Mouse (Mus musculus) common myeloid progenitor, adult 5-6 weeks (primary cell): ENCODE results near the gene Hpgd. TPM values are rescaled to one million over a fixed set of nuclear protein-coding genes. Genes with fewer than 3 reads are reported as not detected.
"Not testable (repeated sequence)": the region's sequence is repeated elsewhere in the genome, so short reads cannot be mapped to it uniquely, and the experiment has no call there.

ENCODE experiments used
- ATAC-seq: replicated peaks from 2 replicates; pipeline ENCODE4 v1.8.0; 2016; ENCODE audit warnings: low read depth, mild to moderate bottlenecking, moderate TSS enrichment, inconsistent platforms; ENCODE audit not compliant: poor library complexity, severe bottlenecking
- total RNA-seq: library from RNA; stranded (forward); fragments of 200-1000, 187-1606 nt; gene quantifications from 2 replicates; pipeline ENCODE4 v1.2.3, GENCODE M21; 2017

The Hpgd gene
- total RNA-seq, result 0.78 and 1.4 TPM in 2 replicates

DNA sequence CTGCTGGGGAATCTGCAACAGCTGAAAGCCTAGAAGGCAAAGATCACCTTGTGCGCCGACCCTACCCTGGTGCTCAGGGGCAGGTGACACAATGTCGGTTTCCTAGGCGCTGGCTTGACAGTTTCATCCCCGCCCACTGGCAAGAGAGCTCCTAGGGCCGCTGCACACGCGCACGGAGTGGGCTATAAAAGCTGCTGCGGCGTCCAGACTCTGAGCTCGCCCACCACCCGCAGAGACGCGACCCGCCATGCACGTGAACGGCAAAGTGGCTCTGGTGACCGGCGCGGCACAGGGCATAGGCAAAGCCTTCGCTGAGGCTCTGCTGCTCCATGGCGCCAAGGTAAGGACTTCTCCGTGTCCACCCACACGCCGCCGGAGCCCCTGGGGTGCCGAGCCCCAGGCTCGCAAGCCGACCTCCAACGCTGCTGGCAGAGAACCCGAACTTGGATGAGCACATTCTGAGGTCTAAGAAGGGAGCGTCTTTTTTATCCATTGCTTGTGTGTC lies at the start of gene Hpgd:
Gene Hpgd, plus strand, starts transcription at position 213 of the 505 bp plus-strand sequence.
- peak; percentile 62; the same call in 1 of the 2 replicates for ATAC-seq

DNA sequence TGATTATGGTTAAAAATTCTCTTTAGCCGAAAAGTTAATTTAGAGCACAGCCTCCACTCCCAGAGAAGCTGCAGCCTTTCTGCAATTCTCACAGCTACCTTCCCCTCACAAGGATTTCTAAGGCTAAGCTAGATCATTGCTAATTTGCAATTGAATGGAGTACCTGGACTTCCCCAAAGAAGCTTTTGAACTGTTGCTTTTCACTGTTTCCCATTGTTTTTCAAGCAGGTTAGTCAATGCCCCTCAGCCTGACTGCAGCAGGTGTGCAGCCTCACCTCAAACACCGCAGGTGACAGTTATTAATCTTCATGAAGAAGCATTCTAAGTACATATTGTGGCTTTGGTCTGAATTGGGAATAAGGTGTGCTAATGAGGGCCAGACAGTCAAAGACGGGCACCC lies 42.7 kb upstream of the Hpgd start:
- ATAC-seq, result not testable (repeated sequence)

DNA sequence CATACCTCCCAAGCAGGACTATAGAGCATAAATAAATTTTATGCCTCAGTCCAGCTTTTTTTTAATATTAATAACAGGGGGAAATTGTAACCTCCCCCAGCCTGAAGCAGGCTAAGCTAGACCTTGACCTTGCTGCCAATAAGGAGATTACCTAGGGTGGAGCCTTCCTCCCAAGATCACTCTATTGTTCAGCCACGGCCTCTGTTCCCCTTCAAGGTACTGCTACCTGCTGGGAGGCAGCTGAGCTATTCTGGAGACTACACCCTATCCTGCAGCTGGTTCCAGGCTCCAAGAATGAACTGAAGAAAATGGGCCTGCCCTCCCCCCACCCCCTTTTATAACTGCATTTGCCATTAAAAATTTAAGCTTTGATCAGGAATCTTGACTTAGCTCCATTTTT lies 42.1 kb upstream of the Hpgd start:
- ATAC-seq, result no peak

DNA sequence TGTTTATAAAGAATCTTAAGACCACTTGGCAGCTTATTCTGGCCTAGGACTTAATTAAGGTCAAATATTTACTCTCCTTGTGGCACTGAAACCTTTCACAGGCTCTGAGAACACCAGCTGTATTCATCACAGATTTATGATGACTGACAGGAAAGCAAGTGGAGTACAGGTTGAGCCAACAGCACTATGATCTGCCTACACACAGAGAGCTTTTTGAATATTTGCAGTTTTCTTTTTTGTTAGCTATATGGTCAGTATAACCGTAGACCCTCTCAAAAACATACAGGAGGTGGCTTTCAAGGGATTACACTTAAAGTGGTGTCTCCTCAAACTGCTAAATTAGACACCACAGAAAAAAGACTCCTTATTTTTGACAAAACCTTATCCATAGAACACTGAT lies 33.2 kb upstream of the Hpgd start:
- no peak for ATAC-seq

DNA sequence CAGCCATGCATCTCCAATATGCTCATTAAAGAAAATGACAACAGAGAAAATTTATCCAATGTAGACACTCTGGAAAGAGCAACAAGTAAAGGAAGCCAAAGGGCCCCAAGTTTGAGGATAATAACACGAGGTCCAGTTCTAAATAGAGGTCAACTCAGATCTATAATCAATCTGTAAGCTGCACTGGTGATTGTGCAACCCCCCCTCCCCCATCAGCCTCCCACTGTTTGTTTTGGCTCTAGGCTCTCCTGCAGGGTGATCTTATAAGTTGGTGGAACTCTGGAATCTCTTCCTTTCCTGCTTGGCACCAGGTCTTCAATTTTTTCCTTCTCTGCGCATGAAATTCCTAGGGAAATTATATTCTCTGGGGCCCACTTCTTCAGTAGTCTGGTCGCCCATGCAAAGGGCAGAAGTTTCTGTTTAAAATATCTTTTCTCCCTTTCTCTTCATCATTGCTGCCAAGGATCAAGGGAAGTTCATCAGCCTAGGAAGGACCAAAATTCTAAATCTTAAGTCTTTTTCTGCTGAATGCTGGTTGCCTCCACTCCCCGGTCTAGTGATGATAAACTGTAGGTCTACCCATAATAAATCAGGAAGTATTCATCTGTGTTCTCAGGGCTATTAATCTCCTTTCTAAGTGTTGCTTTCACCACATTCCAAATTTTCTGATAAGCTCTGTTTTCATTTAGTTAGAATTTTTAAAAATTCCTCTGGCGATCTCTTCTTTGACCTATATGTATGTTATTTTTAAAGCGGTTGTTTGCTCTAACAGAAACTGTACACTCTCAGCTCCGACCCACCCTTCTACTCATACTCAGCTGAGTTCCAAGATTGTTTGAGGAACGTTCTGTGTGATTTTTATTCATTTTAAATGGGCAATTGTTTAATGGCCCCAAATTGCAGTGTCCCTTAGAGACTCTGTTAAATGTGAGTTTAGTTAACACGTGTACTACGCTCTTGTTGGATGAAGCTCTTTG lies 24.4 kb upstream of the Hpgd start:
- no peak for ATAC-seq

DNA sequence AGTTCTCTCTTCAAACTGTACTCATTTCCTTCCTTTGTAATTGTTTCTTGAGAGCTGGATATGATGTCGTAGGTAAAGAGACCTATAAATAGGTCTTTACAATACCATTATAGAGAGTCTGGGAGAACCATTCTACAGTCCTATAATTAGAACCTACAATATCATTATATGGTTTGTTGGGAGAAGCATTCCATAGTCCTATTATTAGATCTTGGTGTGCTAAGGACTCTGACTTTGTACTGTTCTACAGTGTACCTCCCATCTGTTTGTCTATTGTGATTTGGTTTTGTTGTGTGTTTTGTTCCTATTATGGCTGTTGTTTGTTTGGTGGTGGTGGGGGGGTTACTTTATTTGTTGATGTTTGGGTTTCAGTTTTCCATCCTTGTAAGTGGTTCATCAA lies 21.5 kb upstream of the Hpgd start:
- ATAC-seq, result no peak

DNA sequence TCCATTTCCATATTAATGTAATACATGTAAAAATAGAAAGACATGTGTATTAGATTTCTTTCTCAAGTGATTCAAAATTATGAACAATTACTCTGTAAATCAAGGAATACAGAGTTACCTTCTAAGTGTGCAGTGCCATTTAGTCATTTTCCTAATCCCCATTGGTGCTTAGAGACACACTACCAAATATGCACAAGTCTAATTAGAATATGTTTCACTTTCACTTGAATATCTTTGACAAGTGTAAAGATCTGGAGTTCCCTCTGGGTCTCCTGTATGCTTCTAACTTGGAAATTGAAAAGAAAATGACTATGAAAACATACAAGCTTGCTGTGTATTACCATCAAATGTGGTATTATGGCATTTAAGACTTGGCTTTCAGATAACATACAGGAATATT lies 19.1 kb upstream of the Hpgd start:
- ATAC-seq, result no peak

DNA sequence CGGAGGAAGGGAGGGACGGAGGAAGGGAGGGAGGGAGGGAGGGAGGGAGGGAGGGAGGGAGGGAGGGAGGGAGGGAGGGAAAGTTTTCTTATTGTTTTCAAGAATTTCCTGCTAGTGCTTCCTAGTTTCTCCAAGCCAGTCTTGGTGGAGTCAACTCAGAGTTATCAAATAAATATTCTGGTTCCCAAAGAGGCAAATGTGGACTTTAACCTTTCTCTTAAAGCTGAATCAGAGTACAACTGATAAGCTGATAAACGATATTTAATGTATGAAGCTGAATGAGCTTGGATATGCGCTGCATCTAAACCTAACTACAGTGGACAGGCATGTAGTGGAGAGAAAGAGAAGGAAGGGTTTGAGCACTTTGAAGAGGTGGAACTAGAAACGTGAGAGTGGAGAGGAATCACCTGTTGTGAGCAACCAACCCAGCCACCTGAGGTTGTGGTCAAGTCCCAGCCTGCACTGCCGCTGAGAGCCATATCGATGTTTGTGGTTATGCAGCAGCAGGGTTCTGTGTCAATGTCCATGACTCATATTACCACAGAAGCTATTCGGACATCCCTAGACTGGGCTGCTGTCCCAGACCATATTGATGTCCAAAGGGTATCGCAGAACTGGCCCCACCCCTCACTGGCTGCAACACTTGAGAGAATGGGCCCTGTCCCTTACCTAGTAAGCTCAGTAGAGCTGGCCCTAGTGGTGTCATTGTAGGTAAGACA lies 16.4 kb upstream of the Hpgd start:
- no peak for ATAC-seq

DNA sequence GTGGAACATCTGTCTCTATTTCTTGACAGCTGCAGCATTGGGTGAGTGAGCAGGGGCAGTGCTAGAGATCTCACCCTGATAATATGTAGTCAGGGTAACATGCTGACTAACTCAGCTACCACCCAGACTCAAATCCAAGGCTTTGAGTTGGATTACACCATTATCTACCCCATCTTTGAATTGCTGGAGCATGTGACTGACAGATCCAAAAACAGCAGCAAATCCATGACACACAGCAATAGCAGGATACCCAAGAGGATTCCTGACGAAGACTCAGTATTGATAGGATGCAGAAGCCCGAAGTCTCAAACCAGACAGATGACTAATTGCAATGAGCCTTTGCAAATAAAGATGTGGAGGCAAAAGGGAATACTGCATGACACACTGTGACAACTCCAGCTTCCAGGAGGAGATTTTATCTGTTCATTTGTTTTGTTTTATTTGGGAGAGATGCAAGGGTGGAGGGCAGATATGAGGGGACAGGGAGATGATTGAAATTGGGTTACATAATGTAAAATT lies 15.8 kb upstream of the Hpgd start:
- ATAC-seq, result no peak

DNA sequence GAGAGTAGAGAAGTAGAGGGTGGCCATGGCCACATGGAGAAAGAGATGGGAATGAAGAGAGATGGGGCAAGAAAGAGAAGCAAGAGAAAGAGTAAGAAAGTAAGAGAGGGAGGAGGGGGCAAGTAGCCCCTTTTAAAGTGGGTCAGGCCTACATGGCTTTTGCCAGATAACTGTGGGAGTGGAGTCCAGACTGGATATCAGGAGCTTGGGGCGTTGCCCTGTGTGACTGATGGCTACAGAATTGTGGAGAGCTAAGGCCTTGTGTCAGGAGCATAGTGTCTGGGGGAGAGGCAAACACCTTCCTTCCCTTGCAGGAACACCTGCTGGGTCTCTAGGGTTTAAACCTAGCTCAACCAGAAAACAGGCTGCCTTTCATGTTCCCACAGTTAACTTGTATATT lies 10.4 kb upstream of the Hpgd start:
- ATAC-seq, result no peak

DNA sequence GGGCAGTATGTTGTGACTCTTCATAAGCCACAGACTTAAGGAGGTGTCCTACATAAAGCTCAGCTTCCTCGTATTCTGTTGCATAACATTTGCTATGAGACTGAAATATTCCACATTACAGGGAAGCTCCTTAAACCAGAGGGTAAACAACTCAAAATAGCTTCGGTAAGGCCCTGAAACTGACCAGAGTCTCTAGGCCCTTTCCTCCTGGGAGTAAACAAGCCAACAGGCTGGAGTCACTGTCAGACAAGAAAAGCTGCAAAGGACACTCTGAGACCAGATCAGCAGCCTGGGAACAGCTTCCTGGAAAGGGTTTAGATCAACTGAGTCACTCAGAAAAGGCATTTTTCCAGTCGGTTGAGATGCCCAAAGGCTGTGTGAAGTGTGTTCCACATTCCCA lies 9.4 kb upstream of the Hpgd start:
- ATAC-seq, result no peak

DNA sequence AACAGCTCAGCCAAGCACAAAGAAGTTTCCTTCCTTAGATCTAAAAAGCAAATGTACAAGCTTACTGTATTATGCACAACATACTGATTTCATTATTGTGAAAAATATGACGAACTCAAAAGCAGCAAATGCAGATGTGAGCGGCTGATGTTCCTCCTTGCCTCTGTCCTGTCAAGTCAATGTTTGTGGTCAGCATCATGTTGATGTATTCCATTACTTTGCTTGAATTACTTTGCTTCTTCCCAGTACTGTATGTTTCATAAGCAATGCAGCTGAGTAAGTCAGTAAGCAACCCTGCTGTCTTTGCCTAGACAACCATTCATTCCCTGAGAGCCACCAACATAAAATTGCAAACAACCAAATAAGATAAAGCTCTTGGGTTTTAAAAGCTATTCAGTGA lies 7.7 kb upstream of the Hpgd start:
- ATAC-seq, result no peak

DNA sequence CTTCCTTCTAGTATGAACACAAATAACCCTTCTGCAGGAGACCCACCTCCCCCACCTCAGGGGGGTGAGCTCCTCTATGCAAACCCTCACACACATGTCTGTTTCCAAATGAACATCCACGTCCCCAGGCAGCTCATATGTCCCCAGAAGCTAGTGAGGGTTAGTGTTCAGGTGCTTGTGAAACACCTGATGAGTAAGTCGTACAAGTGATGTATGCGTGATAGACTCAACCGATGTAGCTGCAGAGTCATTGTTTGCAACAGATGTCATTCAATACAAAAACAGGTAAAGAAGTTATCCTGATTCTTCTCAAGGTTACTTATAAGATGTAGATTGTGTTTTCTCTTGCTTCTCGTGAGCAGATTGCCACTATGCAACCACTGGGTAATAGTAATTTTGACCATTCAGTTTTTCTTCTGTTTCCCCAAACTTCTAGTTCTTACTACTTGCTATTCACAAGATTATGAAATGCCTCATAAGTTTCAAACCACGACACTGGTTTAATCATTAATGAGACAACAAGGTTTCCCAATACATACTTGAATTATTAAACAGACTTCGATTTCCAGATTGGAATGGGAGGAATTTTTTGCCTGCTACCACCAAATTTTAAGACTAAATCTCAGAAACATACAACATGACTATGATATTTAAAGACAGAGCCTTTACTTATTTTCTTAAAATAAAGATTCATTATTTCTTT lies 6.9 kb upstream of the Hpgd start:
- no peak for ATAC-seq

DNA sequence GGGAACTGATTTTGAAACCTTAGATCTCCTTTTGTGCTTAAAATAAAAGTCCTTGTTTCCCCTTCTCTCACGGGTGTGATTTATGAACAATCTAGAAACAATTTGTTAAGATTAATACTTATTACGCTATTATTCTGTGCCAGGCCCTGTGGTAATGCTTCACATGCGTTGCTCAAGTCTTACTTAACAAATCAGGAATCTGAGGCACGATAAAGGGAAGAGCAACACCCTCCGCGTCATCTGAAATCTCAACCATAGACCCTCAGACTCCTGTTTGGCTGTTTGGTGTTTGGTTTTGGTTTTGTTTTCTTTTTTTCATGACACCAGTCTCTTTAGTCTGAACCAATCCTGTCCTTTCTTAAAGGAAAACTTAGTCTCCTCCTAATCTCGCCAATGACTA lies 2.1 kb upstream of the Hpgd start:
- 0 out of 2 replicates have a peak, but pooled peaks have one; percentile 8 for ATAC-seq

DNA sequence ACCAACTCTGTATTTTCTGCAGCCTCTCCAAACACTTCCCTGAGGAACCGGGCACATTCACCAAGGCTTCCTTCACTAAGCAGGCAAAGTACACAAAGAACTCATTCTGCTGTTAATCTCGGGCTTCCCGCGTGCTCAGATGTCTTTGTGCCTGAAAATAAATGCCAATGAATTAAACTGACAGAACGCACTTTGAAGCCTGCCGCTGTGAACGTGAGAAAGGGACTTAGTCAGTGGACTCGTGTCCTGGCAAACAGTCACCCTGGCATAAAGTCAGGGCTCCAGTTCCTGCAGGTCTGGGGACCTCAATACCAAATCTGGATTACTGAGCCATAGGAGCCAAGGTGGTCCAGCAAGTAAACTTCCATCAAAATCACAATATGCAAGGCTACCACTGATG lies 905 bp upstream of the Hpgd start:
- ATAC-seq, result no peak

DNA sequence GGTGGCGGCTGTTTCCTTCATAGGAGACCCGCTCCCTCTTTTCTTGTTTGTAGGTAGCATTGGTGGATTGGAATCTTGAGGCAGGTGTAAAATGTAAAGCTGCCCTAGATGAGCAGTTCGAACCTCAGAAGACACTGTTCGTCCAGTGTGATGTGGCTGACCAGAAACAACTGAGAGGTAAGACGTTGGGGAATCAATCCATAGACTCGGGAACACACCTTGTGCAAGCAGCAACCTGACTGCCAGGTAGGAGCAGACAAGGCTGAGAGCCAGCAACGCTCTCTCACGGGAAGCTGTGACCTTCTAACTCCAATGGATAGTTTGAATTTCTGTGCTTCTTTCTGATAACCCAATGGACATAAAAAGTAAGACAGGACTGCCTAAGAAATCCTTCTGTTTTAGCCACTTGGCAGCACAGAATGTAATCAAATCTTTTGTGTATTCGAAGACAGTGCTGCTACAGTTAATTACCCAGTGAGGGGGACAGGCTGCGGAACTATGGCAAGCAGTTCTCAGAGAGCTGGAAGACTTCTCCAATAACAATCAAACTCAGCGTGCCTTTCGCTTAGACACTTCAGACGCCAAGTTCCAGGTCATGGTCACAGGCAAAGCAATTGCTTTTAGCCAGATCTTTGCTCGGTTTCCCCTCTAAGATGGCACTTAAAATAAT lies 636 bp downstream of the Hpgd start:
- ATAC-seq, result no peak

DNA sequence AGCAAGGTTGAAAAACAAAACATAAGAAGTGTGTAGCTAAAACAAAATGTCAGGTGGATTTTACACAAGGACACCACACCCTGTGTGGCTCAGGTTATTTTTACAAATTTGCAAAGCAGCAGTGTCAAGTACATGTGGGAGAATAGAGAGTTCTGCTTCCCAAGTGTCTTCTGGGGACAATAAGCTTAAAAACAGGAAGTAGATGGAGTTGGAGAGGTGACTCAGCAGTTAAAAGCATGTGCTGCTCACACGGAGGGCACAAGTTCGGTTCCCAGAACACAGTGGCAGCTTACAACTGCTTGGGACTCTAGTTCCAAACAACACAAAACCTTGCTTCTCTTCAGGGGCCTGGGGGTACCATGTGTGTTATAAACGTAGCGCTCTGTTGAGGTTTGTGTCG lies 5.0 kb downstream of the Hpgd start:
- peak; percentile 65; the same call in 1 of the 2 replicates for ATAC-seq

DNA sequence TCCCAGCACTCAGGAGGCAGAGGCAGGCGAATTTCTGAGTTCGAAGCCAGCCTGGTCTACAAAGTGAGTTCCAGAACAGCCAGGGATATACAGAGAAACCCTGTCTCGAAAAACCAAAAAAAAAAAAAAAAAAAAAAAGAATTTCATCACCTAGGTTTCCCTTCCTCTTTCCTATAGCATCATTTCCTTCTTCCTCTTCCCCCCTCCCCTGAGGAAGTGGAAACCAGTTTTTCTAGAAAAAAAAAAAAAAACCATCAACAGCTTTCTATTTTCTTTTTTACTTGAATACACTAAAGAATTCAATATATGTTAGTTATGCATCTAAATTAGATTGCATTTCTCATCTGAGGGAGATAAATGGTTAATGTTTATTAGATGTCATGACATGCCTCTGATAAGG lies 6.9 kb downstream of the Hpgd start:
- 0 out of 2 replicates have a peak, but pooled peaks have one; percentile 52 for ATAC-seq

DNA sequence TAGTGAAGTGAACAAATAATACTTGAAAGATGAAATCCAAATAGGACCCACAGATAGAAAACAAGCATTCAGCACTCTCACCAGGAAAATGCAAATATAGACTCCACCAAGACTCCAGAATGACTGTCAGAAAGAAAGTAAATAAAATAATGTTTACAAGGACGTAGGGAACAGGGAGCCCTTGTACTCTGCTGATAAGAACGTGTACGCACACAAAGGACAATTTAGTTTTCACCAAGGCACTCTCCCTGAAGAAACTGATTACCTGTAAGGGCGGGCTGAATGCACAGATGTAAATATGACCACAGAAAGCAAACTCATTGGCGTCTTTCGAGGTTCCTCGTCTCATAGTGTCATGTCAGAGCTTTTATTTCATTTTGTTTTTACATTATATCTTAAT lies 10.2 kb downstream of the Hpgd start:
- no peak for ATAC-seq

DNA sequence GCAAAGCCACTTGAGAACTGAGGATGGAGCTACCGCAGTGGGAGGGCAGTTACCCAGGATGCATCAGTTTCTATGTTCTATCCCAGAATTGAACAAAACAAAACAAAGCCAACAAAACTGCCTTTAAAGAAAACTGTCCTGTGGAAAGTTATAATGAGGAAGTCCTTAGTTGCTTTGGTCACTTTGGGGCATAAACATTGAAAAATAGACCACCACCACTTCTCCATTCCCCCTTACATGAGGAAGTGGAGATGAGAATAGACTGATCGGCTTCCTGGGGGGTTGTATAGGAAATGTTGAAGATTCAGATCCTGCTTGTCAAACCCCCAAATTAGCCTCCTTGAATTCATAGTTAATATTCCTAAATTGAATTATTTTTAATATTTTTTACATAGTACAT lies 19.2 kb downstream of the Hpgd start:
- peak; percentile 91 for ATAC-seq
